Mouse (Mus musculus): ENCODE results near the gene Nubp2. TPM values are rescaled to one million over a fixed set of nuclear protein-coding genes. Genes with fewer than 3 reads are reported as not detected.

Gene Nubp2
- total RNA-seq (2023) = 53.9 to 62.6 TPM (median 58.4 TPM) in 4 replicates

GRCm38 (mm10) chr17:24886134-24886931, at the start of gene Nubp2, which contains the start of gene Spsb3:
Nubp2 (minus strand) TSS chr17:24886349.
Spsb3 (plus strand) TSS chr17:24886643.

GRCm38 (mm10) chr17:24896241-24896992, 10.3 kb upstream of the Nubp2 start, which contains the start of gene Nme3:
Nme3 (plus strand) TSS chr17:24896500.

GRCm38 (mm10) chr17:24894995-24895547, 8.9 kb upstream of the Nubp2 start, which contains the start of the genes Eme2 and Mrps34:
Eme2 (minus strand) TSS chr17:24895087.
Mrps34 (plus strand) TSS chr17:24895116.

GRCm38 (mm10) chr17:24865776-24866175, 20.4 kb downstream of the Nubp2 start, which contains the start of gene Igfals:
Igfals (plus strand) TSS chr17:24865997.

GRCm38 (mm10) chr17:24850065-24850772, 35.9 kb downstream of the Nubp2 start, which contains the start of gene Fahd1:
Fahd1 (minus strand) TSS chr17:24850364.

GRCm38 (mm10) chr17:24839842-24840241, 46.3 kb downstream of the Nubp2 start, which contains the start of gene Hagh:
Hagh (plus strand) TSS chr17:24840143.

Other genes starting within 250 kb of the Nubp2 start
- gene Slc9a3r2, start 236.0 kb downstream of the Nubp2 start, total RNA-seq (2023) = 0.41 to 0.48 TPM in 2 of 4 replicates, not detected in the others
- gene Npw, start 227.9 kb downstream of the Nubp2 start, total RNA-seq (2023) = not detected in 4 replicates
- 54.6 to 60.8 TPM (median 56.6 TPM) in 4 replicates for gene Zfp598, start 216.7 kb downstream of the Nubp2 start, total RNA-seq (2023)
- gene Syngr3, start 196.4 kb downstream of the Nubp2 start, total RNA-seq (2023) = not detected in 4 replicates
- 12.9 to 22.3 TPM (median 19.2 TPM) in 4 replicates for gene Gfer, start 190.2 kb downstream of the Nubp2 start, total RNA-seq (2023)
- 5.5 to 8.2 TPM (median 5.8 TPM) in 4 replicates for gene Noxo1, start 190.1 kb downstream of the Nubp2 start, total RNA-seq (2023)
- gene Tbl3, start 178.7 kb downstream of the Nubp2 start, total RNA-seq (2023) = 27.5 to 42.8 TPM (median 32.7 TPM) in 4 replicates
- gene Rnf151, start 168.3 kb downstream of the Nubp2 start, total RNA-seq (2023) = not detected in 4 replicates
- gene Rps2, start 168.2 kb downstream of the Nubp2 start, total RNA-seq (2023) = 1,219 to 1,283 TPM (median 1,236 TPM) in 4 replicates
- gene Ndufb10, start 161.9 kb downstream of the Nubp2 start, total RNA-seq (2023) = 67.0 to 84.4 TPM (median 75.9 TPM) in 4 replicates
- 1.6 TPM in 1 of 4 replicates, not detected in the others for gene Rpl3l, start 158.5 kb downstream of the Nubp2 start, total RNA-seq (2023)
- 32.3 to 40.3 TPM (median 34.7 TPM) in 4 replicates for gene Msrb1, start 149.7 kb downstream of the Nubp2 start, total RNA-seq (2023)
- not detected in 4 replicates for gene Hs3st6, start 133.4 kb downstream of the Nubp2 start, total RNA-seq (2023)
- gene Meiob, start 82.1 kb downstream of the Nubp2 start, total RNA-seq (2023) = not detected in 4 replicates
- 29.2 to 37.9 TPM (median 31.8 TPM) in 4 replicates for gene Hagh, start 46.2 kb downstream of the Nubp2 start, total RNA-seq (2023)
- gene Fahd1, start 36.0 kb downstream of the Nubp2 start, total RNA-seq (2023) = 1.6 to 2.9 TPM (median 2.5 TPM) in 4 replicates
- 0.45 to 0.72 TPM (median 0.59 TPM) in 4 replicates for gene Igfals, start 20.4 kb downstream of the Nubp2 start, total RNA-seq (2023)
- 22.1 to 30.5 TPM (median 28.7 TPM) in 4 replicates for gene Spsb3, start 294 bp upstream of the Nubp2 start, total RNA-seq (2023)
- 65.3 to 77.7 TPM (median 72.9 TPM) in 4 replicates for gene Eme2, start 8.7 kb upstream of the Nubp2 start, total RNA-seq (2023)
- gene Mrps34, start 8.8 kb upstream of the Nubp2 start, total RNA-seq (2023) = 27.2 to 32.9 TPM (median 29.8 TPM) in 4 replicates
- 16.7 to 22.9 TPM (median 20.5 TPM) in 4 replicates for gene Nme3, start 10.2 kb upstream of the Nubp2 start, total RNA-seq (2023)
- 208 to 219 TPM (median 213 TPM) in 4 replicates for gene Mapk8ip3, start 50.6 kb upstream of the Nubp2 start, total RNA-seq (2023)
- 26.3 to 41.9 TPM (median 33.7 TPM) in 4 replicates for gene Jpt2, start 74.3 kb upstream of the Nubp2 start, total RNA-seq (2023)
- gene Cramp1l, start 129.4 kb upstream of the Nubp2 start, total RNA-seq (2023) = 34.2 to 39.7 TPM (median 38.7 TPM) in 4 replicates
- 65.2 to 73.5 TPM (median 69.5 TPM) in 4 replicates for gene Ift140, start 129.7 kb upstream of the Nubp2 start, total RNA-seq (2023)
- not detected in 4 replicates for gene Tmem204, start 197.2 kb upstream of the Nubp2 start, total RNA-seq (2023)
- 30.7 to 41.3 TPM (median 35.3 TPM) in 4 replicates for gene Telo2, start 229.6 kb upstream of the Nubp2 start, total RNA-seq (2023)
- 0.39 TPM in 1 of 4 replicates, not detected in the others for gene Ptx4, start 234.4 kb upstream of the Nubp2 start, total RNA-seq (2023)
- gene Clcn7, start 247.0 kb upstream of the Nubp2 start, total RNA-seq (2023) = 41.6 to 48.1 TPM (median 42.1 TPM) in 4 replicates

All from B cell, adult 62 days (primary cell).